Mouse (Mus musculus) mesoderm, embryonic 11.5 days (tissue): ENCODE results near the gene Plagl2.

ENCODE experiments used
- DNase-seq: peaks from one replicate; pipeline ENCODE4 v3.0.0-alpha.2; 2012; ENCODE audit warnings: low read depth, low spot score

The Plagl2 gene

DNA sequence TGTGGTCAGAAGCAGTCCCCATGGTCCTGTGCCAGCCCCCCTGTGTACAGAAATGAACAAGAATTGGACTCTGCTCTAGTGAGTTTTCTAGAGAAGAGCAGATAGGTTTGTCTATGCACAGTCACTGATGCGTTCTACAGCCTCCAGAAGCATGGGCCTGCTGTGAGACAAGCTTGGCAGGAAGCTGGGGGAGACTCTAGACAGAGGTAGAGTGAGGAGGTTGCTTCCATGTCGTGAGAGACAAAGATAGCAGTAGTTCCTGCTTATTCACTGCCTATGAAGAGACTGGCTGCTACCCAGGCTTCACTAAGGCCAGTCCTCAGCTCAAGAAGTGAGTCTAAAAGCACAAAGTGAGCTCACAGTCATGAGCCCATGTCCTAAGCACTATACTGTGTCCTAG is 50.0 kb downstream of the Plagl2 start:
- DNase-seq: no peak

- no peak for DNase-seq
Observed at GRCm38 (mm10) chr2:153187848-153188247, 53.4 kb downstream of the Plagl2 start.

DNA sequence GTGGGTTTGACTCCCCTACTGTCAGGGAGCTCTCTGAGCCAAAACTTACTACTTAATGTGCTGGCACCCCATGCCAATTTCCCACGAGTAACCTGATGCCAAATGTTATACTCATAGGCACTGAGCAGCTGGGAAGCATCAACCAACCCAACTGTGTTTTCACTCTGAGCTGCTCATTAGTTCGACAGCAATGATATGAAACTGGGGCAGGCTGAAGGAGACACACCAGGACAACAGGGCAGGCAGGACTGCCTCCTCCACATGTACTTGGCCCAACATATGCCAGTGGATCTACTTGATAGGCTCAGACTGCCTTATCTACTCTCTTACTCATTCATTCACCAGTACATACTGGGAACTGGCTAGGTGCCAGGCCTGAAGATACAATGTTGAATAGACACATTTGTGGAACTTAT is 55.0 kb downstream of the Plagl2 start:
- DNase-seq: no peak

GRCm38 (mm10) chr2:153179961-153180360 is 61.3 kb downstream of the Plagl2 start:
- no peak for DNase-seq

GRCm38 (mm10) chr2:153179126-153179860 is 61.9 kb downstream of the Plagl2 start:
- no peak for DNase-seq
